Mouse (Mus musculus): ENCODE results near the gene Tbxas1. TPM values are rescaled to one million over a fixed set of nuclear protein-coding genes. Genes with fewer than 3 reads are reported as not detected.

Tbxas1 gene
- polyA plus RNA-seq, 2 experiments = 4.5 to 6.3 TPM

DNA sequence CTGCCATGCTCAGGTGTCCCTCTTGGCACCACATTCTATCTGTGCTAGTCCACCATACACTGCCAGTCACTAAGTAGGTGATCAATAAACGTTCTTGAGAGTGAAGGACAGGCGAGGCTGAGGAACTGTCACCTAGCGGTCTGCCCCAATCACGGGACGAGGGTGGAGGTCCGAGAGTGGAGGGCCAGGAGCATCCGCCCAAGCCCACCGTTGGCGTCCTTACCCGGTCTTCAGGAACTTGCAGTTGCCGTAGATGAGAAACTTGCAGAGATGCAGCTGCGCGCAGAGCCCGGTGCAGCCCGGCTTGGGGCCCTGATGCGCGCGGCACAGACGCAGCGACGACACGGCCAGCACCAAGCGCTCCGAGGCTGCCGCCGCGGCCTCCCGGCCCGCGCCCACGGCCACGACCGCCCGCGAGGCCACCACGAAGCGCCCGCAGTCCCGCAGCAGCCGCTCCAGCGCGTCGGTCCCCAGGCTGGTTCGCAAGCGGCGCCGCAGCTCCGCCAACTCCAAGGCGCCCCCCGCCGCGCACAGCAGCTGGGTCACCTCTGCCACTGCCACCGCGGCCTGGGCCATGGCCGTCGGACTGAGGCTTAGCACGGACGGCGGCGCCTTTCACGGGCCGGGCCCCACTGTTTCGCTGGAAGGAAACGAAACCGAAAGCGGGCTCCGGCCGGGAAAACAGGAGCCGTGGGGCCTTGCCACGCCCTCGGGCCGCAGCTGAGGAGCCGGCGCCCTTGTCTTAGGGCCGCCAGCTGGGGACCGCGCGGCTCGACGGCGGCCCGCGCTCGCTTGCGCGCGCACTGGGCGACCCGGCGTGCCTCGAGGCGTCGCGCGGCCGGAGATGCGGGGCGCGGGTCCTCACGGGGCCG is 242.6 kb downstream of the Tbxas1 start, which contains the start of gene Parp12:
Parp12 (minus strand) TSS at position 766 of the 872 bp plus-strand sequence.
- Histone ChIP-seq H3K9ac (replicated peaks) (peak within 1 kb of the TSS; percentile 70), H3K36me3 (replicated peaks; ENCODE audit: control insufficient read depth, insufficient read depth, low read depth) (no peaks in the 10 kb centered on the region), H3K4me2 (ENCODE audit: low read depth) (peak within 1 kb of the TSS; percentile 68), H3K27me3 (ENCODE audit: control insufficient read depth, insufficient read depth, low read length) (peaks cover 44% of the 10 kb centered on the region), H3K27ac (no peak within 1 kb of the TSS), H3K4me1 (replicated peaks; ENCODE audit: control insufficient read depth in 2 of 2, insufficient read depth in 2 of 2, low read length in 1 of 2) (peaks cover 0 to 5% of the 10 kb centered on the region in 2 experiments; a peak in 1 of 4 replicates), H3K4me3 (ENCODE audit: insufficient read depth in 1 of 2, low read depth in 2 of 2, low read length in 2 of 2) (peak within 1 kb of the TSS; percentile 76 to 80), H3K9me3 (ENCODE audit: control insufficient read depth, low read length) (0 out of 2 replicates have a peak, but pooled peaks cover 2% of the 10 kb centered on the region)
- ATAC-seq (ENCODE audit: insufficient read depth) (peak; percentile 74), DNase-seq (ENCODE audit: low read depth in 3 of 3, low spot score in 3 of 3) (peak; percentile 40 to 55 (median 48))
- WGBS (ENCODE audit: insufficient replicate concordance) = 1% methylated on average over 93 of the region's 101 CpGs
- TF ChIP-seq CTCF (IDR thresholded peaks at IDR 0.05; ENCODE audit: low read depth) (no peak), EP300 (IDR thresholded peaks at IDR 0.05; ENCODE audit: low read depth) (no peak)

GRCm38 (mm10) chr6:39118456-39118881 is 243.3 kb downstream of the Tbxas1 start:
- H3K9me3 ChIP-seq (ENCODE audit: control insufficient read depth, low read length) = 0 out of 2 replicates have a peak, but pooled peaks cover 2% of the 10 kb centered on the region
- ATAC-seq (ENCODE audit: insufficient read depth) = no peak
- 10% methylated on average over 49 of the region's 49 CpGs for WGBS (ENCODE audit: insufficient replicate concordance)
- peak overlapping the region; percentile 70 for H3K9ac ChIP-seq (replicated peaks)
- TF ChIP-seq CTCF (IDR thresholded peaks at IDR 0.05; ENCODE audit: low read depth) (no peak), EP300 (IDR thresholded peaks at IDR 0.05; ENCODE audit: low read depth) (no peak)
- H3K36me3 ChIP-seq (replicated peaks; ENCODE audit: control insufficient read depth, insufficient read depth, low read depth) = no peaks in the 10 kb centered on the region
- peak overlapping the region; percentile 76 to 80 for H3K4me3 ChIP-seq (ENCODE audit: insufficient read depth in 1 of 2, low read depth in 2 of 2, low read length in 2 of 2)
- peak overlapping the region; percentile 68 for H3K4me2 ChIP-seq (ENCODE audit: low read depth)
- DNase-seq (ENCODE audit: low read depth in 3 of 3, low spot score in 3 of 3) = no peak
- H3K4me1 ChIP-seq (replicated peaks; ENCODE audit: control insufficient read depth in 2 of 2, insufficient read depth in 2 of 2, low read length in 1 of 2) = peaks cover 0 to 5% of the 10 kb centered on the region in 2 experiments; a peak in 1 of 4 replicates
- no peak overlapping the region for H3K27ac ChIP-seq
- peaks cover 44% of the 10 kb centered on the region for H3K27me3 ChIP-seq (ENCODE audit: control insufficient read depth, insufficient read depth, low read length)

DNA sequence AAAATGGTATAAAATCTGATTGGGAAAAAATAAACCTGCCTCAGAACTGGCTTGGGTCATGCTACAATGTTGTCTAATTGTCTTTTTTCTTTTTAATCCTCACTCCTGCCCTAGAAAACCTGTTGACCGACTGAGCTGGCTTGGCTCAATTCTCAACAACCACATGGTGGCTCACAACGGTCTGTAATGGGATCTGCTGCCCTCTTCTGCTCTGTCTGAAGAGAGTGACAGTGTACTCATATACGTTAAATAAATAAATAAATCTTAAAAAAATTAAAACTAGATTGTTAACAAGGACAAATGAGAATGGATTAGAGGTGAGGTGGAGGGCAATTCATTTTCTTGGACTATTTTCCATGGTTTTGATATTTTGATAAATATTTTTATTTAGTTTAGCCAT is 245.5 kb downstream of the Tbxas1 start:
- no peak for ATAC-seq (ENCODE audit: insufficient read depth)

GRCm38 (mm10) chr6:39124719-39125118 is 249.5 kb downstream of the Tbxas1 start:
- H3K4me1 ChIP-seq (replicated peaks; ENCODE audit: control insufficient read depth in 2 of 2, insufficient read depth in 2 of 2, low read length in 1 of 2) = no peaks in the 10 kb centered on the region
- H3K27ac ChIP-seq = no peak overlapping the region
- ATAC-seq (ENCODE audit: insufficient read depth) (no peak), DNase-seq (ENCODE audit: low read depth in 3 of 3, low spot score in 3 of 3) (no peak)
- no peak overlapping the region for H3K4me2 ChIP-seq (ENCODE audit: low read depth)
- peaks cover 3% of the 10 kb centered on the region; the same call in 1 of the 2 replicates for H3K27me3 ChIP-seq (ENCODE audit: control insufficient read depth, insufficient read depth, low read length)
- TF ChIP-seq CTCF (IDR thresholded peaks at IDR 0.05; ENCODE audit: low read depth) (no peak), EP300 (IDR thresholded peaks at IDR 0.05; ENCODE audit: low read depth) (no peak)
- H3K9me3 ChIP-seq (ENCODE audit: control insufficient read depth, low read length) = no peaks in the 10 kb centered on the region
- no peak overlapping the region for H3K4me3 ChIP-seq (ENCODE audit: insufficient read depth in 1 of 2, low read depth in 2 of 2, low read length in 2 of 2)
- no peak overlapping the region for H3K9ac ChIP-seq (replicated peaks)
- no peaks in the 10 kb centered on the region for H3K36me3 ChIP-seq (replicated peaks; ENCODE audit: control insufficient read depth, insufficient read depth, low read depth)

More for the DNA sequence above, 245.5 kb downstream of the Tbxas1 start:
- peaks cover 42% of the 10 kb centered on the region for H3K27me3 ChIP-seq (ENCODE audit: control insufficient read depth, insufficient read depth, low read length)
- no peak overlapping the region for H3K4me3 ChIP-seq (ENCODE audit: insufficient read depth in 1 of 2, low read depth in 2 of 2, low read length in 2 of 2)
- H3K9ac ChIP-seq (replicated peaks) = no peak overlapping the region
- no peaks in the 10 kb centered on the region for H3K36me3 ChIP-seq (replicated peaks; ENCODE audit: control insufficient read depth, insufficient read depth, low read depth)
- H3K4me2 ChIP-seq (ENCODE audit: low read depth) = no peak overlapping the region
- no peak for DNase-seq (ENCODE audit: low read depth in 3 of 3, low spot score in 3 of 3)
- H3K27ac ChIP-seq = no peak overlapping the region
- WGBS (ENCODE audit: insufficient replicate concordance) = 37% methylated on average over 3 of the region's 3 CpGs
- peaks cover 0 to 5% of the 10 kb centered on the region in 2 experiments; a peak in 1 of 4 replicates for H3K4me1 ChIP-seq (replicated peaks; ENCODE audit: control insufficient read depth in 2 of 2, insufficient read depth in 2 of 2, low read length in 1 of 2)
- TF ChIP-seq CTCF (IDR thresholded peaks at IDR 0.05; ENCODE audit: low read depth) (no peak), EP300 (IDR thresholded peaks at IDR 0.05; ENCODE audit: low read depth) (no peak)
- 0 out of 2 replicates have a peak, but pooled peaks cover 2% of the 10 kb centered on the region for H3K9me3 ChIP-seq (ENCODE audit: control insufficient read depth, low read length)

GRCm38 (mm10) chr6:39131480-39131879 is 256.3 kb downstream of the Tbxas1 start:
- Histone ChIP-seq H3K27ac (no peak overlapping the region), H3K9ac (replicated peaks) (no peak overlapping the region), H3K9me3 (ENCODE audit: control insufficient read depth, low read length) (no peaks in the 10 kb centered on the region), H3K27me3 (ENCODE audit: control insufficient read depth, insufficient read depth, low read length) (no peaks in the 10 kb centered on the region), H3K4me3 (ENCODE audit: insufficient read depth in 1 of 2, low read depth in 2 of 2, low read length in 2 of 2) (no peak overlapping the region), H3K36me3 (replicated peaks; ENCODE audit: control insufficient read depth, insufficient read depth, low read depth) (peaks cover 5% of the 10 kb centered on the region), H3K4me2 (ENCODE audit: low read depth) (no peak overlapping the region), H3K4me1 (replicated peaks; ENCODE audit: control insufficient read depth in 2 of 2, insufficient read depth in 2 of 2, low read length in 1 of 2) (no peaks in the 10 kb centered on the region)
- TF ChIP-seq CTCF (IDR thresholded peaks at IDR 0.05; ENCODE audit: low read depth) (no peak), EP300 (IDR thresholded peaks at IDR 0.05; ENCODE audit: low read depth) (no peak)
- ATAC-seq (ENCODE audit: insufficient read depth) (no peak), DNase-seq (ENCODE audit: low read depth in 3 of 3, low spot score in 3 of 3) (no peak)
- 44% methylated on average over 4 of the region's 4 CpGs for WGBS (ENCODE audit: insufficient replicate concordance)

Measured in liver, embryonic 14.5 days (tissue).